Mouse (Mus musculus) MN1 (cell line): ENCODE measurements at regions not wholly inside any gene's neighbourhood (a gene's known extent, or its start where the extent isn't known, plus 50 kb on each side); places are given as distances from the start of the nearest gene placed in this dataset.
A peak's percentile ranks its signal among the peaks of the same experiment; 100 is the strongest.
"Not testable (repeated sequence)": the region's sequence is repeated elsewhere in the genome, so short reads cannot be mapped to it uniquely, and the experiment has no call there.

Source experiments
- DNase-seq: peaks from one replicate; pipeline ENCODE4 v3.0.0-alpha.2; 2016; ENCODE audit warnings: low spot score

- no peak for DNase-seq
Observed at GRCm38 (mm10) chr16:30799699-30800483, 200.4 kb downstream of the Fam43a start.

- DNase-seq = no peak
Observed at GRCm38 (mm10) chr16:30804018-30804417, 204.5 kb downstream of the Fam43a start.

GRCm38 (mm10) chr16:30806206-30806605, 206.7 kb downstream of the Fam43a start:
- DNase-seq = not testable (repeated sequence)

- peak; percentile 41 for DNase-seq
Observed at GRCm38 (mm10) chr16:30818541-30819120, 219.1 kb downstream of the Fam43a start.

GRCm38 (mm10) chr16:30819342-30819741, 219.8 kb downstream of the Fam43a start:
- no peak for DNase-seq

GRCm38 (mm10) chr16:30820234-30820633, 220.7 kb downstream of the Fam43a start:
- no peak for DNase-seq

- DNase-seq = no peak
Observed at GRCm38 (mm10) chr16:30820761-30821160, 221.2 kb downstream of the Fam43a start.

- DNase-seq = peak; percentile 32
Observed at GRCm38 (mm10) chr16:30821191-30821910, 221.8 kb downstream of the Fam43a start.

- DNase-seq = peak; percentile 10
Observed at GRCm38 (mm10) chr16:30821911-30822578, 222.5 kb downstream of the Fam43a start.

GRCm38 (mm10) chr16:30826128-30826527, 226.6 kb downstream of the Fam43a start:
- DNase-seq = no peak

GRCm38 (mm10) chr16:30827901-30828608, 228.5 kb downstream of the Fam43a start:
- no peak for DNase-seq

- no peak for DNase-seq
Observed at GRCm38 (mm10) chr16:30834561-30834960, 235.0 kb downstream of the Fam43a start.

- DNase-seq = no peak
Observed at GRCm38 (mm10) chr16:30835678-30836077, 236.2 kb downstream of the Fam43a start.

GRCm38 (mm10) chr16:30842831-30843230, 238.4 kb downstream of the Xxylt1 start:
- no peak for DNase-seq

GRCm38 (mm10) chr16:30852595-30852994, 228.6 kb downstream of the Xxylt1 start:
- DNase-seq = no peak

GRCm38 (mm10) chr16:30854716-30855115, 226.5 kb downstream of the Xxylt1 start:
- DNase-seq = no peak

- DNase-seq = no peak
Observed at GRCm38 (mm10) chr16:30857656-30858055, 223.6 kb downstream of the Xxylt1 start.

GRCm38 (mm10) chr16:30869136-30869909, 211.9 kb downstream of the Xxylt1 start:
- no peak for DNase-seq

- DNase-seq = no peak
Observed at GRCm38 (mm10) chr16:30870110-30870509, 211.1 kb downstream of the Xxylt1 start.

GRCm38 (mm10) chr16:30870676-30871075, 210.6 kb downstream of the Xxylt1 start:
- DNase-seq = no peak

- no peak for DNase-seq
Observed at GRCm38 (mm10) chr16:30872147-30872546, 209.1 kb downstream of the Xxylt1 start.
